Mouse (Mus musculus): ENCODE measurements around the gene Pdgfc.

GRCm38 (mm10) chr3:81112892-81113291 is 76.7 kb downstream of the Pdgfc start:
- TF ChIP-seq POLR2AphosphoS2 (IDR thresholded peaks at IDR 0.05; ENCODE audit: insufficient read length, low read depth), result no peak
- no peak for TF ChIP-seq POLR2A (IDR thresholded peaks at IDR 0.05; ENCODE audit: insufficient read length, low read depth)
- TF ChIP-seq MYOD1 (IDR thresholded peaks at IDR 0.05; ENCODE audit: control insufficient read depth in 1 of 3, insufficient read length in 2 of 3, low read depth in 2 of 3), result no peak
- no peak for TF ChIP-seq CEBPB (IDR thresholded peaks at IDR 0.05; ENCODE audit: insufficient read depth, poor library complexity, severe bottlenecking)
- no peak for TF ChIP-seq SRF (IDR thresholded peaks at IDR 0.05; ENCODE audit: control insufficient read depth, insufficient read length, low read depth)
- no peak for TF ChIP-seq TCF3 (IDR thresholded peaks at IDR 0.05; ENCODE audit: insufficient read length, low read depth)

Measured in myocyte (in vitro differentiated cells).